Mouse (Mus musculus) forelimb bud, embryonic 11.5 days (tissue): ENCODE measurements at regions not wholly inside any gene's neighbourhood (a gene's known extent, or its start where the extent isn't known, plus 50 kb on each side); places are given as distances from the start of the nearest gene placed in this dataset.
"Not testable (repeated sequence)": the region's sequence is repeated elsewhere in the genome, so short reads cannot be mapped to it uniquely, and the experiment has no call there.

Experiments
- DNase-seq: peaks from one replicate; pipeline ENCODE4 v3.0.0-alpha.2; 2012; ENCODE audit warnings: low read depth, low spot score

DNA sequence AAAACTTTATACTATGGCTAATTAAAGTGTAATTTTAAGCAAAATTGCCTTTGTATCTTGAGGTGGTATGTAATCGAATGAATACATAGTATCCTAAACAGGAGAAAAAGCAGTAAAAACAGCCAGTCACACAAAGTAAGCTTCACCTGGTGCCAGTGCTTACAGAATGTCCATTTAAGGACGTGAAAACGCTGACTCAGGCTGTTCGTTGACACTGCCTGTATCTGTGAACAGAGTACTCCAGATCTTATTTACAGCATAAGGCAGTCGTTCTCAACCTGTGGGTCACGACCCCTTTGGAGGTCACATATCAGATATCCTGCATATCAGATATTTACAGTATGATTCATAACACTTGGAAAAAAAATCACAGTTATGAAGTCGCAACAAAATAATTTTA, 194.8 kb downstream of the Wdr20rt start:
- DNase-seq, result no peak

DNA sequence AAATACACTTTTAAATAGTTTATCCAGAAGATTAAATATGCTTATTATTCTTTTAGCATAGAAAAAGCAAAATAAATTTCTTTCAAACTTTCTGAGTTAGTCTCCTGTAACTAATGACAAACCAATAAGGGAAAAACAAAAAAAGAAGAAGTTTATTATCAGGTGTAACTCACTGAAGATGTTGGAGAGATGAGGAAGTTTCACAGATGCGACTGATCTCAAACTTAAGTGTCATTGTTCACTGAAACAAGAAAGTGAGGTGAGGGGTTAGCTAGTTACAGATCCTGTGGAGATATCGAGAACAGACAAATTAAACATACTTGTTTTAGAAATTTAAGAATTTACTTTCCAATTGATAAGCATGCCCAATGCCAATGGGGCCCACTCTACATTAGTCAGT, 199.2 kb downstream of the Wdr20rt start:
- no peak for DNase-seq

DNA sequence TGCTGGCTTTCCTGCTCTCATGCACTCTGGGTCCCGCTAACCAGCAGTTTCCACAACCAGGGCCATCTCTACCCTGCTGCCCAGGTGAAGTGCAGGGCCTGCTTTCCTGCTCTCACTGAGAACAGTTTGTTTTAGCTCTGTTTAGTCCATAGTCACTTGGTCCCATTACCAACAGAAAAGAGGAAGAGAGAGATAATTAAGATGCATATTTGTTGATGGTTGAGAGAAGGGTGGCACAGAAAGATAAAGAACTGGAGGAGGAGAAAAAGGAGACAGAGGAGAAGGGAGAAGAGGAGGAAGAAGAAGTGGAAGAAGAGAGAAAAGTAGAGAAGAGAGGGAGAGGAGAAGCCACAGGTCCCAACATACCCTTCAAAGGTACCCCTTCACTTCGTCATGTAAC, 200.1 kb downstream of the Wdr20rt start:
- no peak for DNase-seq

DNA sequence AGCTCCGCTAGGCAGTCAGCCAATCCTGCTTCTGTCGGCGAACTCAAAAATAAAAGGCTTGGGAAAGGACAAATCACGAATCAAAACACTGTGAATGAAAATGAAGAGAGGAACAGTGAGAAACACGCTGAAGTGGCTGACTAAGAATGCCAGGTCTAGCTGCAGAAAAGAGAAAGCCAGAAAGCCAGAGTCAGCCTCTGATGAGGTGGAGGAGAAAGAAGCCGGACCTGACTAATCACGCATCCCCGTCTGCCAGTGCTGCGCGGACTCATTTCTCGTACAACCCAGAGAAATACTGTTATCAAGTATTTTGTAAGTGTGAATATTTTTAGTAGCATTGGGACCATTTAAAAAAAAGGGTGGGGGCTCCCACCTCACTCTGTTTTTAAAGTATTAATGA, 201.6 kb downstream of the Wdr20rt start:
- DNase-seq, result no peak

- peak; percentile 40 for DNase-seq
Observed at GRCm38 (mm10) chr12:65428214-65428981, 203.1 kb downstream of the Wdr20rt start.

GRCm38 (mm10) chr12:65450845-65451244, 225.5 kb downstream of the Wdr20rt start:
- DNase-seq, result no peak

- no peak for DNase-seq
Observed at GRCm38 (mm10) chr12:65455683-65456082, 230.4 kb downstream of the Wdr20rt start.

- DNase-seq, result no peak
Observed at GRCm38 (mm10) chr12:65456956-65457355, 231.6 kb downstream of the Wdr20rt start.

DNA sequence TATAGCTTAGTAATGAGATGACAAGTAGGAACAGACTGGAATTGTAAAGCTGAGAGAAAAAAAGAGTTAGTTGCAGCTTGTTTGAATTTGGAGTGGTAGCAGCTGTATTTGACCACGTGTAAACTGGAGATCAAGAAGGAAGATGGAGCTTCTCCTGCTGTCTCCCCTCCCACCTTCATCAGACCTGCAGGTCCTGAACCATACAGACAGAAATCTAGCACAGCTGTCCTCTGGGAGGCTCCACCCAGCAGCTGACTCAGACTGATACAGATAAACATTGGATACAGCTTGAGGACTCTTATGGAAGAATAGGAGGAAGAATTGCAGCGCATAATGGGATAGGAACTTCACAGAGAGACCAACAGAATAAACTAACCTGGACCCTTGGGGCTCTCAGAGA, 238.9 kb downstream of the Wdr20rt start:
- DNase-seq, result no peak

GRCm38 (mm10) chr12:65478674-65479073, 253.4 kb downstream of the Wdr20rt start:
- DNase-seq, result not testable (repeated sequence)

- no peak for DNase-seq
Observed at GRCm38 (mm10) chr12:65480829-65481228, 255.5 kb downstream of the Wdr20rt start.

DNA sequence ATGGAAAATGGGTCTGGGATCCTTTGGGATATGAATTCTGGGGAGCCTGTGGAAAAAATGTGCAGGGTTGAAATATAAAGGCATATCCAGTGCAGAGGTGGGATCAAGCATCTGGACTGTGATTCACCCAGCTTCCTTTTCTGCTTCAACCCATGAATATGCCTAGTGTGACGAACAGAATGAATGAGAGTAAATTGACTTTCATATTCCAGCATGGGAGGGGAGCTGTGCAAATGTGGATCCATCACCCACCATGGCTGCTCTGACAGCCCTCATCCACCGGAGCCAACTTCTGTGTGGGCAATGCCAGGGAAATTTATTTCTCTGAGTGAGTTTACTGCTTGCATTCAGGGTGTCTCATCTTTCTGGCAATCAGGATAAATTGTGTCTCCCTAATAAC, 265.8 kb downstream of the Wdr20rt start:
- no peak for DNase-seq

DNA sequence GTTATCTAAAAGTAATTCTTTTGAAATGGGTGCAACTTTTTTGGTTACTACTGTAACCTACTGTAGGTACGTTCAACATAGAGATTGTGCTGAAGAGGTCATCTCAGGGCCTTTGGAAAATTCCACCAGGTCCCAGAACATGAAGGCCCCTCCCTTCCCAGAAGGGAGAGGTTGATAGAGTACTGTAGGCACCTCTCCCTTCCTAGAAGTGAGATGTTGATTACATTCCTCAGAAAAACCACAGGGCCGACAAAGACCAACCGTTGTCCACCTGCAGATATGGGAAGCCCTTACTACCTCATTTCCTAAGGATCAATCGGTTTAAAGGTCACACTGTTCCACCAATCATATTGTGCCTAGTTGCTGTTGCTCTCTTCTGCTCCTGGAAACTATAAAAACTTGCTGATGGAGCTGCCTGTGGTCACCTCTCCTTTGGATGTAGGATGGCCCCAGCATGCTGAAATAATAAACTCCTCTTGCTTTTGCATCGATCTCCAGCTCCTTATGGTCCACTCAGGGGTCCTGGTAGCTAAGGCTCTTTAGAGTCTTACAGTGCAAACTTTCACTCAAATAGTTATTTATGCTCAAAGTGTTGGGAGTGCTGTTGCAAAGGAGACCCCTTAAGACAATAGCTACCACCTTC, 269.2 kb downstream of the Wdr20rt start:
- no peak for DNase-seq

DNA sequence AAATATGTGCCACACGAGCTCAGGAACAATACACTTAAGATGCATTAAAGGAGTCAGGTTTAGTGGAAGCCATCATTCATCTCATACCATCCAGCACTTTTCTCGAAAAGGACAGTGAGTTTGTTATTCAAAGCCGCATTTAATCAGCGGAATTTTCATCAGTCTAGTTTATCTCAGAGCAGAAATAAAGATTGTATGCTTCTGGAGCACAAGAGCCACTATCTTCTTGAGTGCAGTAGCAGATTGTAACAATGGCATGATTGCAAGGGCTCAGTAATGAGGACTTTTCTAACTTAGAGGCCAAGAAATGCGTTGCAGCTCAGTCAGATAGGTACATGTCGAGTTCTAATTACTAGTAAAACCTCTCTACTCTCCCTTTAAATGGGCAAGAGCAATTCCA, 271.3 kb downstream of the Wdr20rt start:
- DNase-seq, result no peak

GRCm38 (mm10) chr12:65497602-65498001, 272.3 kb downstream of the Wdr20rt start:
- no peak for DNase-seq

- DNase-seq, result no peak
Observed at GRCm38 (mm10) chr12:65501459-65501858, 276.1 kb downstream of the Wdr20rt start.

GRCm38 (mm10) chr12:65502045-65502444, 276.7 kb downstream of the Wdr20rt start:
- no peak for DNase-seq

DNA sequence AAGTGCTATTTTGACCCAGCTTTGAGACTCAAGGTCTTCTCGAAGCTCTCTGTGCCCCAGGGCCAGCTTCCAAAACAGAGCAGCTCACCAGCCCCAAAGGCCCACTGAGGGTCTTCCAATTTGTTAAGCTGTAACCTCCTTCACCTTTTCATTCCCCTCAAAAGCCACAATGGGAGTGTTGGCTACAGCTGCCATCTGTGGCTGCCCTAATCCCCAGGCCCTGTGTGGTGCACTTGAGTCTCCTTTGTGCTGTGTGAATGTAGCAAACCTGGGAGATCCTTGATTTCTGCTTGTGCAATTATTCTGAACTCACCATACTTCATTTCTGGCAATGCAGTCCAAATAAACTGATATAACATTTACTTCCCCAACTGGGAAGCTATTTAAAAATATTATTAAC, 287.8 kb downstream of the Wdr20rt start:
- DNase-seq, result no peak

DNA sequence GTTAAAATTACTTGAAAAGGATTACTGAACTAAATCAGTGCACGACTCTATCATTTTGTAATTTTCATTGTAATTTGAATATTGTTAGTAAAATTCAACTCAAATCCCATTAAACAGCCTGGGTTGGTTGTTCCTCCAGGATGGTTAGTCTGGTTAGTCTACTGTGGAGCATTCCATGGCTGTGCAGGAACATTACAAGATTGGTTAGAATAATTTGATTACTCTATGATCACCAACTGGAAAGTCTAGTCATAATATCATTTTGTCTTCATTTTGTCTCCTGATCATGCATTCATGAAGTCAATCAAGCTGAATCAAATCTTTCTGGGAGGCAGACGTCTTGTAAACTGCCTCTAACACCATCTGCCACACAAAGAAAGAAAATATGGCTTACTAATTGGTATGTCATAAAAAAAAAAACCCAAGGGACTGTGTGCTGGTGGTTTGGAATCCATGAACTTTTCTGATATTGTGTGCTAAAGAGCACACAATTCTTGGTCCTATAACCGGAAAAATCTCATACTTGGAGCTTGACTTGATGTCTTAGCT, 308.9 kb downstream of the Wdr20rt start:
- no peak for DNase-seq

GRCm38 (mm10) chr12:65548301-65548700, 323.0 kb downstream of the Wdr20rt start:
- DNase-seq, result no peak

GRCm38 (mm10) chr12:65552230-65552629, 326.9 kb downstream of the Wdr20rt start:
- no peak for DNase-seq

- no peak for DNase-seq
Observed at GRCm38 (mm10) chr12:65559036-65559435, 333.7 kb downstream of the Wdr20rt start.

- no peak for DNase-seq
Observed at GRCm38 (mm10) chr12:65559809-65560208, 334.5 kb downstream of the Wdr20rt start.
